Mouse (Mus musculus) spleen, adult 2 months (tissue): Measurements from ENCODE around the gene Ptprg.

ENCODE experiments used
- CTCF ChIP-seq: fragments of 200-500 bp; IDR thresholded peaks from 2 replicates; pipeline ENCODE4 v1.5.1; 2011; ENCODE audit warnings: mild to moderate bottlenecking, inconsistent platforms; ENCODE audit not compliant: insufficient read depth, insufficient read length, insufficient replicate concordance; ENCODE audit errors: extremely low read depth
- POLR2A ChIP-seq: fragments of 200-500 bp; IDR thresholded peaks from 2 replicates; pipeline ENCODE4 v1.6.1; 2011; ENCODE audit warnings: low read depth, low read length, inconsistent platforms

DNA sequence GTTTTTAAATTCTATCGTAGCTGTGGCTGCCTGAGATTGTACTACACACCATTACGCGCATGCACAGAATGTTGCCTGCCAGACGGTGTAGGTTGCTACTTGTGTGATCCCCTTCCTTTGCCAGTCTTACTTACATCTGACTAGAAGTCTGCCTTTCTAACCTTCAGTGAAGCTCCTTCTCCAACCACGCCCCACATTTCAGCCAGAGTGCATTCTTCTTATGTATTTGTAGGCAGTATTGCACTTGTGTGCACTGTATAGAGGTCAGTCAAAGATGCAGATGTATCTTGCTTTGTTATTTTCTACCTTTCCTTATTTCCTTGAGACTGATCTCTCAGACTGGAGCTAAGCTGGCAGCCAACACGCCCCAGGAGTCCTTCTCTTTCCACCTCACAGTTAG lies 158.8 kb downstream of the Ptprg start:
- TF ChIP-seq POLR2A, result no peak
- TF ChIP-seq CTCF, result no peak
